Mouse (Mus musculus): ENCODE results near the gene Bcap31. TPM values are rescaled to one million over a fixed set of nuclear protein-coding genes. Genes with fewer than 3 reads are reported as not detected.
A peak's percentile ranks its signal among the peaks of the same experiment; 100 is the strongest.

The Bcap31 gene
- polyA plus RNA-seq, 1 experiment, result 255 TPM

DNA sequence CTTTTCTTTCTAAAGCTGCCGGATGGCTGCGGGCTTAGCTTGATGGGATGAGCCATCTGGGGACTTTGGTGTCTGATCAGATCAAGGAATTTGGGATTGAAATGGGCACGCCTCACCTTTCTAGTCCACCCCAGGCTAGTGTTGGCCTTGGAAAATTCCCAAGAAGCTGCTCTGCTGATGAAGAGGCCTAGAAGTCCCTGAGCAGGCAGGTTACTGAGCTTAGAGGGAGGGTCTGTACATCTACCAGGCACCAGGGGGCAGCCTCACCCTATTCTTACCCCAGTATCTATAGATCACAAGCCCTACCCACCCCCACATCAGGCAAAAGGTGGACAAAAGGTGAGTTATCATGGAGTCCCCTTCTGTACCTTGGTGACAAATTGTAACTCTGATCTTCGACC, 43.9 kb downstream of the Bcap31 start:
- Histone ChIP-seq H3K4me1 (ENCODE audit: control insufficient read depth, insufficient read depth, low read length) (peaks cover 15% of the 10 kb centered on the region), H3K4me3 (ENCODE audit: insufficient read depth, low read depth, low read length) (no peak overlapping the region), H3K27ac (ENCODE audit: insufficient read depth, low read depth, low read length) (no peak overlapping the region)
- TF ChIP-seq POLR2A (IDR thresholded peaks at IDR 0.05; ENCODE audit: insufficient read depth, low read depth, low read length) (no peak), CTCF (IDR thresholded peaks at IDR 0.05; ENCODE audit: insufficient read depth, low read depth, low read length) (no peak)
- WGBS, result 68% methylated on average over 4 of the region's 4 CpGs

DNA sequence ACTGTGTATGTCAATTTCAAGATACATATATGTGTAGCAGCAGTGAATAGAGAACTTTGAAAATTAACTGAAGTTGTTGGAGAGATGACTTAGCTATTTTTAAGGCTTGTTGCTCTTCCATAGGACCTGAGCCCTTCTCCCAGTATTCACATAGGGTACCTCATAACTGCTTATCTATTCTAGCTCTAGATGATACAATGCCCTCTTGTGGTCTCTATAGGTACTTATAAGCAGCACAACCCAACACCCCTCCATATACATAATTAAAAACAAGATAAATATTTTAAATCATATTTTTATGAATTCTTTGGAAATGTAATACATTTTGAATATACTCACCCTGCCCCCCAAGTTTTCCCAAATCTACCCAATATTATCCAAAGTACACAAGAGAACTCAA, 52.8 kb downstream of the Bcap31 start:
- H3K27ac ChIP-seq (ENCODE audit: insufficient read depth, low read depth, low read length), result no peak overlapping the region
- H3K4me1 ChIP-seq (ENCODE audit: control insufficient read depth, insufficient read depth, low read length), result peaks cover 10% of the 10 kb centered on the region
- no peak overlapping the region for H3K4me3 ChIP-seq (ENCODE audit: insufficient read depth, low read depth, low read length)
- no peak for TF ChIP-seq CTCF (IDR thresholded peaks at IDR 0.05; ENCODE audit: insufficient read depth, low read depth, low read length)
- TF ChIP-seq POLR2A (IDR thresholded peaks at IDR 0.05; ENCODE audit: insufficient read depth, low read depth, low read length), result no peak

GRCm38 (mm10) chrX:73660284-73660665, 55.7 kb downstream of the Bcap31 start:
- TF ChIP-seq POLR2A (IDR thresholded peaks at IDR 0.05; ENCODE audit: insufficient read depth, low read depth, low read length) (no peak), CTCF (IDR thresholded peaks at IDR 0.05; ENCODE audit: insufficient read depth, low read depth, low read length) (no peak)
- peak overlapping the region; percentile 87 for H3K27ac ChIP-seq (ENCODE audit: insufficient read depth, low read depth, low read length)
- H3K4me3 ChIP-seq (ENCODE audit: insufficient read depth, low read depth, low read length), result peak overlapping the region; percentile 62
- 16% methylated on average over 3 of the region's 3 CpGs for WGBS
- peaks cover 16% of the 10 kb centered on the region for H3K4me1 ChIP-seq (ENCODE audit: control insufficient read depth, insufficient read depth, low read length)

- H3K27ac ChIP-seq (ENCODE audit: insufficient read depth, low read depth, low read length), result peak within 1 kb of the TSS; percentile 87
- peak within 1 kb of the TSS; percentile 62 for H3K4me3 ChIP-seq (ENCODE audit: insufficient read depth, low read depth, low read length)
- TF ChIP-seq CTCF (IDR thresholded peaks at IDR 0.05; ENCODE audit: insufficient read depth, low read depth, low read length), result no peak
- TF ChIP-seq POLR2A (IDR thresholded peaks at IDR 0.05; ENCODE audit: insufficient read depth, low read depth, low read length), result no peak
- peaks cover 16% of the 10 kb centered on the region for H3K4me1 ChIP-seq (ENCODE audit: control insufficient read depth, insufficient read depth, low read length)
- 22% methylated on average over 50 of the region's 57 CpGs for WGBS
Measured at GRCm38 (mm10) chrX:73659575-73660283, 56.2 kb downstream of the Bcap31 start, which contains the start of gene Pnck. Gene Pnck (minus strand): TSS chrX:73660117.

- Histone ChIP-seq H3K4me3 (ENCODE audit: insufficient read depth, low read depth, low read length) (peak overlapping the region; percentile 62), H3K4me1 (ENCODE audit: control insufficient read depth, insufficient read depth, low read length) (peaks cover 16% of the 10 kb centered on the region), H3K27ac (ENCODE audit: insufficient read depth, low read depth, low read length) (peak overlapping the region; percentile 53; the same call in 1 of the 2 replicates)
- TF ChIP-seq POLR2A (IDR thresholded peaks at IDR 0.05; ENCODE audit: insufficient read depth, low read depth, low read length) (no peak), CTCF (IDR thresholded peaks at IDR 0.05; ENCODE audit: insufficient read depth, low read depth, low read length) (no peak)
- 42% methylated on average over 13 of the region's 13 CpGs for whole genome bisulfite sequencing
Measured at GRCm38 (mm10) chrX:73658936-73659574, 56.9 kb downstream of the Bcap31 start.

GRCm38 (mm10) chrX:73658391-73658790, 57.6 kb downstream of the Bcap31 start:
- peaks cover 16% of the 10 kb centered on the region for H3K4me1 ChIP-seq (ENCODE audit: control insufficient read depth, insufficient read depth, low read length)
- H3K4me3 ChIP-seq (ENCODE audit: insufficient read depth, low read depth, low read length), result peak overlapping the region; percentile 62
- WGBS, result 35% methylated on average over 7 of the region's 7 CpGs
- no peak for TF ChIP-seq POLR2A (IDR thresholded peaks at IDR 0.05; ENCODE audit: insufficient read depth, low read depth, low read length)
- no peak for TF ChIP-seq CTCF (IDR thresholded peaks at IDR 0.05; ENCODE audit: insufficient read depth, low read depth, low read length)
- 0 out of 2 replicates have a peak overlapping the region, but pooled peaks have one; percentile 13 for H3K27ac ChIP-seq (ENCODE audit: insufficient read depth, low read depth, low read length)

DNA sequence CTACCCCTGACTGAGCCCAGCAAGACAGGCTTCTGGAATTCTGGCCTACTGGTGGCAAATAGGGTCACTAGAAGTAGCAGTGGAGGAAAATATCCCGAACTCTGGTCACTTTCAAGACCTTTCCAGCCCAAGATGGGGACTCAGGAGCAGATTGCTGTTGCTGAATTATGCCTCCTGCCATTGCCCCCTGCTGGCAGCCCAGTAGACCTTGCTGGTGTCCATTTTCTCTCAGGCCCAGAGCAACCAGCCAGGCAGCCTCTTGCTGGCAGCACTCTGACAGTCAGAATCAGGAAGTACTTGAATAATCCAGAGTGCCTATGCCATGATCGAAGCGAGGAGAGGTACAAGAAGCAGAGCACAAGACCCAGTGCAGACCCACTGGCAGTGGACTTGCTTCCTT, 60.4 kb downstream of the Bcap31 start:
- WGBS, result 74% methylated on average over 3 of the region's 3 CpGs

GRCm38 (mm10) chrX:73654177-73654576, 61.8 kb downstream of the Bcap31 start:
- peak; percentile 59 for TF ChIP-seq CTCF (IDR thresholded peaks at IDR 0.05; ENCODE audit: insufficient read depth, low read depth, low read length)
- TF ChIP-seq POLR2A (IDR thresholded peaks at IDR 0.05; ENCODE audit: insufficient read depth, low read depth, low read length), result no peak
- H3K27ac ChIP-seq (ENCODE audit: insufficient read depth, low read depth, low read length), result no peak overlapping the region
- 14% methylated on average over 6 of the region's 6 CpGs for WGBS
- H3K4me1 ChIP-seq (ENCODE audit: control insufficient read depth, insufficient read depth, low read length), result peaks cover 11% of the 10 kb centered on the region
- no peak overlapping the region for H3K4me3 ChIP-seq (ENCODE audit: insufficient read depth, low read depth, low read length)

More for the DNA sequence above, 60.4 kb downstream of the Bcap31 start:
- no peak for TF ChIP-seq POLR2A (IDR thresholded peaks at IDR 0.05; ENCODE audit: insufficient read depth, low read depth, low read length)
- TF ChIP-seq CTCF (IDR thresholded peaks at IDR 0.05; ENCODE audit: insufficient read depth, low read depth, low read length), result peak; percentile 37; the same call in 1 of the 2 replicates
- H3K27ac ChIP-seq (ENCODE audit: insufficient read depth, low read depth, low read length), result no peak overlapping the region
- no peak overlapping the region for H3K4me3 ChIP-seq (ENCODE audit: insufficient read depth, low read depth, low read length)
- peaks cover 14% of the 10 kb centered on the region for H3K4me1 ChIP-seq (ENCODE audit: control insufficient read depth, insufficient read depth, low read length)

DNA sequence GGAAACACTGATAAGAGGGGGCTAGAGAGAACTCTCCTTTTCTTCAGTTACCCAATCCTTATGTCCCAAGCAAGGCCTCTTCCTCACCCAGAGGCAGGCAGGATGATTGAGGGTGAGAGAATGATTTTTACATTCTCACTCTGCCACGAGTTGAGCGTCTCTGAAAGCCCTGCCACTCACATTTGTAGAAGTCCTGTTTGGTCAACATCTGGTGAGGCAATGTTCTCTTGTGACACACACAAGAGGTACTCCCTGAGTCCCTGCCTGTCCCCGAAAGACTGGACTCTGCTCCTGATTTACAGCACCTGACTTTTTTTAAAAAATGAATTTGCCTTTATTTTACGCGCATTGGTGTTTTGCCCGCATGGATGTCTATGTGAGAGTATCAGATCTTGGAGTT, 62.6 kb downstream of the Bcap31 start:
- no peak overlapping the region for H3K4me3 ChIP-seq (ENCODE audit: insufficient read depth, low read depth, low read length)
- TF ChIP-seq POLR2A (IDR thresholded peaks at IDR 0.05; ENCODE audit: insufficient read depth, low read depth, low read length) (no peak), CTCF (IDR thresholded peaks at IDR 0.05; ENCODE audit: insufficient read depth, low read depth, low read length) (no peak)
- H3K4me1 ChIP-seq (ENCODE audit: control insufficient read depth, insufficient read depth, low read length), result peaks cover 7% of the 10 kb centered on the region; the same call in 1 of the 2 replicates
- 87% methylated on average over 6 of the region's 6 CpGs for WGBS
- H3K27ac ChIP-seq (ENCODE audit: insufficient read depth, low read depth, low read length), result no peak overlapping the region
